Mouse (Mus musculus): ENCODE measurements at regions not wholly inside any gene's neighbourhood (a gene's known extent, or its start where the extent isn't known, plus 50 kb on each side); places are given as distances from the start of the nearest gene placed in this dataset.

- H3K4me2 ChIP-seq (replicated peaks; ENCODE audit: low read depth, low read length), result no peak overlapping the region
- WGBS, result 90% methylated on average over 1 of the region's 1 CpGs
- no peak for ATAC-seq
Observed at GRCm38 (mm10) chr15:22208991-22209390, 339.8 kb upstream of the Cdh18 start.

GRCm38 (mm10) chr15:22232629-22233028 lies 316.2 kb upstream of the Cdh18 start:
- no peaks in the 10 kb centered on the region for H3K36me3 ChIP-seq (ENCODE audit: insufficient read depth, low read length)
- WGBS, result 61% methylated on average over 4 of the region's 4 CpGs
- H3K9ac ChIP-seq (replicated peaks; ENCODE audit: low read depth), result no peak overlapping the region
- H3K4me1 ChIP-seq (ENCODE audit: insufficient read depth, low read depth, low read length), result no peaks in the 10 kb centered on the region
- DNase-seq (ENCODE audit: low spot score), result no peak
- H3K27ac ChIP-seq (ENCODE audit: low read length), result no peak overlapping the region
- no peaks in the 10 kb centered on the region for H3K27me3 ChIP-seq (replicated peaks; ENCODE audit: insufficient read depth, low read length)
- no peak overlapping the region for H3K4me2 ChIP-seq (replicated peaks; ENCODE audit: low read depth, low read length)
- no peak for ATAC-seq
- TF ChIP-seq CTCF (IDR thresholded peaks at IDR 0.05), result no peak
- TF ChIP-seq EP300 (IDR thresholded peaks at IDR 0.05), result no peak
- no peaks in the 10 kb centered on the region for H3K9me3 ChIP-seq (ENCODE audit: low read length)
- no peak overlapping the region for H3K4me3 ChIP-seq (ENCODE audit: low read depth, low read length)

More at GRCm38 (mm10) chr15:22208991-22209390, 339.8 kb upstream of the Cdh18 start:
- TF ChIP-seq CTCF (IDR thresholded peaks at IDR 0.05), result no peak
- TF ChIP-seq EP300 (IDR thresholded peaks at IDR 0.05), result no peak
- no peak overlapping the region for H3K27ac ChIP-seq (ENCODE audit: low read length)
- no peak overlapping the region for H3K9ac ChIP-seq (replicated peaks; ENCODE audit: low read depth)
- H3K4me3 ChIP-seq (ENCODE audit: low read depth, low read length), result no peak overlapping the region
- no peaks in the 10 kb centered on the region for H3K4me1 ChIP-seq (ENCODE audit: insufficient read depth, low read depth, low read length)
- DNase-seq (ENCODE audit: low spot score), result no peak
- H3K9me3 ChIP-seq (ENCODE audit: low read length), result no peaks in the 10 kb centered on the region
- no peaks in the 10 kb centered on the region for H3K27me3 ChIP-seq (replicated peaks; ENCODE audit: insufficient read depth, low read length)
- H3K36me3 ChIP-seq (ENCODE audit: insufficient read depth, low read length), result no peaks in the 10 kb centered on the region

GRCm38 (mm10) chr15:22280919-22281318 lies 267.9 kb upstream of the Cdh18 start:
- Histone ChIP-seq H3K36me3 (ENCODE audit: insufficient read depth, low read length) (no peaks in the 10 kb centered on the region), H3K27me3 (replicated peaks; ENCODE audit: insufficient read depth, low read length) (no peaks in the 10 kb centered on the region), H3K4me2 (replicated peaks; ENCODE audit: low read depth, low read length) (no peak overlapping the region), H3K4me3 (ENCODE audit: low read depth, low read length) (no peak overlapping the region), H3K4me1 (ENCODE audit: insufficient read depth, low read depth, low read length) (no peaks in the 10 kb centered on the region), H3K27ac (ENCODE audit: low read length) (no peak overlapping the region), H3K9ac (replicated peaks; ENCODE audit: low read depth) (no peak overlapping the region), H3K9me3 (ENCODE audit: low read length) (no peaks in the 10 kb centered on the region)
- 90% methylated on average over 1 of the region's 1 CpGs for WGBS
- no peak for TF ChIP-seq EP300 (IDR thresholded peaks at IDR 0.05)
- TF ChIP-seq CTCF (IDR thresholded peaks at IDR 0.05), result no peak
- ATAC-seq (no peak), DNase-seq (ENCODE audit: low spot score) (no peak)

GRCm38 (mm10) chr15:22311016-22311415 lies 237.8 kb upstream of the Cdh18 start:
- Histone ChIP-seq H3K36me3 (ENCODE audit: insufficient read depth, low read length) (no peaks in the 10 kb centered on the region), H3K27ac (ENCODE audit: low read length) (no peak overlapping the region), H3K4me1 (ENCODE audit: insufficient read depth, low read depth, low read length) (no peaks in the 10 kb centered on the region), H3K4me3 (ENCODE audit: low read depth, low read length) (no peak overlapping the region), H3K4me2 (replicated peaks; ENCODE audit: low read depth, low read length) (no peak overlapping the region), H3K27me3 (replicated peaks; ENCODE audit: insufficient read depth, low read length) (no peaks in the 10 kb centered on the region), H3K9me3 (ENCODE audit: low read length) (no peaks in the 10 kb centered on the region), H3K9ac (replicated peaks; ENCODE audit: low read depth) (no peak overlapping the region)
- TF ChIP-seq EP300 (IDR thresholded peaks at IDR 0.05) (no peak), CTCF (IDR thresholded peaks at IDR 0.05) (no peak)
- WGBS, result 77% methylated on average over 5 of the region's 5 CpGs
- ATAC-seq (no peak), DNase-seq (ENCODE audit: low spot score) (no peak)

- H3K4me3 ChIP-seq (ENCODE audit: low read depth, low read length), result no peak overlapping the region
- DNase-seq (ENCODE audit: low spot score) (no peak), ATAC-seq (no peak)
- no peak overlapping the region for H3K9ac ChIP-seq (replicated peaks; ENCODE audit: low read depth)
- no peaks in the 10 kb centered on the region for H3K4me1 ChIP-seq (ENCODE audit: insufficient read depth, low read depth, low read length)
- no peaks in the 10 kb centered on the region for H3K36me3 ChIP-seq (ENCODE audit: insufficient read depth, low read length)
- no peaks in the 10 kb centered on the region for H3K9me3 ChIP-seq (ENCODE audit: low read length)
- no peaks in the 10 kb centered on the region for H3K27me3 ChIP-seq (replicated peaks; ENCODE audit: insufficient read depth, low read length)
- H3K27ac ChIP-seq (ENCODE audit: low read length), result no peak overlapping the region
- 75% methylated on average over 7 of the region's 7 CpGs for WGBS
- TF ChIP-seq CTCF (IDR thresholded peaks at IDR 0.05) (no peak), EP300 (IDR thresholded peaks at IDR 0.05) (no peak)
- H3K4me2 ChIP-seq (replicated peaks; ENCODE audit: low read depth, low read length), result no peak overlapping the region
Observed at GRCm38 (mm10) chr15:22318992-22319391, 229.8 kb upstream of the Cdh18 start.

- Histone ChIP-seq H3K36me3 (ENCODE audit: insufficient read depth, low read length) (no peaks in the 10 kb centered on the region), H3K9ac (replicated peaks; ENCODE audit: low read depth) (no peak overlapping the region), H3K27me3 (replicated peaks; ENCODE audit: insufficient read depth, low read length) (no peaks in the 10 kb centered on the region), H3K9me3 (ENCODE audit: low read length) (peaks cover 3% of the 10 kb centered on the region; the same call in 1 of the 2 replicates), H3K4me1 (ENCODE audit: insufficient read depth, low read depth, low read length) (no peaks in the 10 kb centered on the region), H3K4me3 (ENCODE audit: low read depth, low read length) (no peak overlapping the region), H3K4me2 (replicated peaks; ENCODE audit: low read depth, low read length) (no peak overlapping the region), H3K27ac (ENCODE audit: low read length) (no peak overlapping the region)
- TF ChIP-seq CTCF (IDR thresholded peaks at IDR 0.05), result no peak
- no peak for TF ChIP-seq EP300 (IDR thresholded peaks at IDR 0.05)
- no peak for DNase-seq (ENCODE audit: low spot score)
- no peak for ATAC-seq
- WGBS, result 35% methylated on average over 3 of the region's 3 CpGs
Observed at GRCm38 (mm10) chr15:22338941-22339340, 209.9 kb upstream of the Cdh18 start.

GRCm38 (mm10) chr15:22344321-22344720 lies 204.5 kb upstream of the Cdh18 start:
- no peak for DNase-seq (ENCODE audit: low spot score)
- no peak for TF ChIP-seq CTCF (IDR thresholded peaks at IDR 0.05)
- TF ChIP-seq EP300 (IDR thresholded peaks at IDR 0.05), result no peak

More at GRCm38 (mm10) chr15:22344321-22344720, 204.5 kb upstream of the Cdh18 start:
- Histone ChIP-seq H3K4me1 (ENCODE audit: insufficient read depth, low read depth, low read length) (no peaks in the 10 kb centered on the region), H3K9me3 (ENCODE audit: low read length) (no peaks in the 10 kb centered on the region), H3K4me3 (ENCODE audit: low read depth, low read length) (no peak overlapping the region), H3K27ac (ENCODE audit: low read length) (no peak overlapping the region), H3K36me3 (ENCODE audit: insufficient read depth, low read length) (no peaks in the 10 kb centered on the region), H3K9ac (replicated peaks; ENCODE audit: low read depth) (no peak overlapping the region), H3K4me2 (replicated peaks; ENCODE audit: low read depth, low read length) (no peak overlapping the region), H3K27me3 (replicated peaks; ENCODE audit: insufficient read depth, low read length) (no peaks in the 10 kb centered on the region)
- no peak for ATAC-seq
